Mouse (Mus musculus) kidney, adult 8-10 months (tissue): ENCODE data around the gene Dnase1l2.
"Not testable (repeated sequence)": the region's sequence is repeated elsewhere in the genome, so short reads cannot be mapped to it uniquely, and the experiment has no call there.

Experiments used
- DNase-seq, 2 experiments: peaks; one replicate each; pipeline ENCODE4 v3.0.0; 2022

Gene Dnase1l2

GRCm38 (mm10) chr17:24427170-24427557, 15.7 kb downstream of the Dnase1l2 start:
- DNase-seq = peak in 1 of 2 experiments; percentile 27

GRCm38 (mm10) chr17:24426471-24427169, 16.3 kb downstream of the Dnase1l2 start, which contains the start of gene Eci1:
TSS of gene Eci1 (plus strand) at chr17:24426641.
- peak; percentile 97 to 99 for DNase-seq

GRCm38 (mm10) chr17:24425905-24426304, 17.0 kb downstream of the Dnase1l2 start:
- DNase-seq = no peak

DNA sequence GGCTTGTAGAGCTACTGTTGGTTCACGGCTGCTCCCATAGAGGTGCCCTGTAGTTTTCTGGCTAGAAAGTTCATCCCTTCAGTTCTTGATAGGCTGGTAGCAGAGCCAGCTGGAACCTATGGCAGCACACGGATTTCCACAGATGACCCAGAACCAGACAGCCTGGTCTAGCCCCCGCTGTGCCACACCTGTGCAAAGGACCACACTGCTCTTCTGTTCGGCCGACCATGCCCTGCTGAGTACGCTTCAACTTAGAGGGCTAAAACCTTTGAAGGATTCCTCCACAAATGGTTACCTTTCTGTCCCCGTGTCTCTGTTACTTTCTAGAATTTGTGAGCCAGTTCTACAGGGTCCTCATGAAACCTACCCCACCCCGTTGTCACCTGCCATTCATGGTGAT, 17.6 kb downstream of the Dnase1l2 start:
- not testable (repeated sequence) for DNase-seq

GRCm38 (mm10) chr17:24424489-24424888, 18.4 kb downstream of the Dnase1l2 start:
- DNase-seq = no peak

DNA sequence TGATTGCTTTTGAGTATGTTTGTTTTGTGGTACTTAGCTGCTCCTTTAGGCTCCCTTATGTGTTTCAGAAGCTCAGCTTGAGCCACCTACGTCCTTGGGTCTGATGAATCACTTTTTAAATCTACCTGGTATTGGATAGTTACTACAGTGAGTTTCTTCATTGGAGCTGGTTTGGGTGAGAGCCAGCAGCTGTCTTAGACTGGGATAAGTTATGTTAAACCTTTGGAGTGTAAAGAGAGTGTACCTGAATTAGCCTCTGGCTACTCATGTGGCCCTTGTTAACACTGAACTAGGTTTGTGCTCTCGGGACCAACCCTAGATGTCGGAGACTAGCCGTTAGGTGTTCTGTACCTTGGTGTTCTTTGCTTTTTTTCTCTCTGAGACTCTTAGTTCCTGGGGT, 19.8 kb downstream of the Dnase1l2 start:
- DNase-seq = no peak

GRCm38 (mm10) chr17:24416051-24416652, 26.8 kb downstream of the Dnase1l2 start:
- DNase-seq = no peak

GRCm38 (mm10) chr17:24415011-24415410, 27.9 kb downstream of the Dnase1l2 start:
- DNase-seq = no peak

GRCm38 (mm10) chr17:24414230-24414976, 28.5 kb downstream of the Dnase1l2 start, which contains the start of gene Rnps1:
TSS of gene Rnps1 (plus strand) at chr17:24414565.
- DNase-seq = peak; percentile 90 to 92

GRCm38 (mm10) chr17:24413557-24414211, 29.2 kb downstream of the Dnase1l2 start:
- DNase-seq = no peak

DNA sequence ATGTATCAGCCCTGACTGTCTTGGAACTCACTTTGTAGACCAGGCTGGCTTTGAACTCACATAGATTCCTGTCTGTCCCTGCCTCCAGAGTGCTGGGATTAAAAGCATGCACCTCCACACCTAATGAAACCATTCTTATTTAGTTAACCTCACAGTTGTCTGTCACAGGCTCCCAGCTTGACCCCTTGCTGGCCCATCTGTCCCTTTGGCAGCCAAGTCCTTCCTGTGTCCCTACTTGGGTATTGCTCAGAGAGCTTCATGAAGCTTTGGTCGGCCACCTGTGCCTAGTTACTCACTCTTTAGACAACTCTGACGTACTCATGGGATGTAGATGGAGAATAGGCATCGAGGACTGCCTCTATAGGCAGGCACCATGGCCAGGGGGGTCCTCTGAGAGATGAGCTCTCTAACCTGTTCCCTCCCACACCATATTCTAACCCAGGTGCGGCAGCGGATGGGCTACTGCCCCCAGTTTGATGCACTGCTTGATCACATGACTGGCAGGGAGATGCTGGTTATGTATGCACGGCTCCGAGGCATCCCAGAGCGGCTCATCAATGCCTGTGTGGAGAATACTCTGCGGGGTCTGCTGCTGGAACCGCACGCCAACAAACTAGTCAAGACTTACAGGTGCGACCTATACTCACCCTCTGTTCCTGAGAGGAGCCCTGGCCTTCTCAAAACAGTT, 35.6 kb downstream of the Dnase1l2 start:
- no peak for DNase-seq

DNA sequence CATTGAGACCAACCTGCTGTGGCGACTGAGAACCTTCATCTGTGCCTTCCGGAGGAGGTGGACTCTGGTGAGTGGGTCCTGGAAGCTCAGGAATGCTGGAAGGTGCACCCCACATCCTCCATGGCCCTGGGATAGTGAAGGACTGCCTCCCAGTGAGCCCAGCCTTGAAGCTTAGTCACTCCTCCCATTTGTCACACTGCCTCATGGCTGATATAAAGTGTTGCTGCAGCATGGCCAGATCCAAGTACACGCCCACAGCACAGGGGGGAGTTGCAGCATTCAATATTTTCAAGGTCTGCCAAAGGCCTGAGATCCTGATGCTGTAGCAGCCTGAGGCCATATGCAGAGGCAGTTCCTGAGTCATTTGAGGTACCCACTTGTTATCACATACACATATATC, 40.5 kb downstream of the Dnase1l2 start:
- DNase-seq = no peak

GRCm38 (mm10) chr17:24394456-24394855, 48.4 kb downstream of the Dnase1l2 start:
- no peak for DNase-seq

DNA sequence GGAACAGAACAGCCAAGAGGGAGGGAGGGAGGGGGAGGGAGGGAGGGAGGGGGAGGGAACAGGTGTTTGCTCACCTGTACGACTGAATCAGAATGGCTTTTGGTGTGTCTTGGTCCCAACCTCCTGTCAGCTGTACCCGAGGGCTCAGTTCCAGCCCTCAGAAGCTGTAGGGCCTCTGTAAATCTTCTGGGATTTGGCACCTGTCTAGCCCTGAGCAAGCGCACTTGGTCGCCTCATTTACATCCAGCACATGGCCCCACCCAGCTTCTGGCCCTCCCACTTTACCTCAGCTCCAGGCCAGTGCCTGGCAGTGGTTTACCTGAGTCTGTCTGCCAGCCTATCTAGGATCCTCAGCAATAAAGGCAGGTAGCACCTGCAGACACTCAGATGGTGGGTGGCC, 49.4 kb downstream of the Dnase1l2 start:
- DNase-seq = no peak

- DNase-seq = no peak
Observed at GRCm38 (mm10) chr17:24391149-24391548, 51.8 kb downstream of the Dnase1l2 start.
